Mouse (Mus musculus): ENCODE results near the gene Gpr61.

Gene Gpr61

GRCm38 (mm10) chr3:108154656-108155055 lies at the start of gene Gpr61:
Gpr61 (minus strand) TSS chr3:108154882.
- DNase-seq (ENCODE audit: low spot score in 2 of 2), result peak; percentile 80 to 81

- DNase-seq (ENCODE audit: low spot score in 2 of 2), result no peak
Observed at GRCm38 (mm10) chr3:108204470-108204869, 49.8 kb upstream of the Gpr61 start.

GRCm38 (mm10) chr3:108203621-108204325 lies 49.1 kb upstream of the Gpr61 start:
- peak; percentile 81 to 88 for DNase-seq (ENCODE audit: low spot score in 2 of 2)

GRCm38 (mm10) chr3:108203212-108203611 lies 48.5 kb upstream of the Gpr61 start:
- no peak for DNase-seq (ENCODE audit: low spot score in 2 of 2)

GRCm38 (mm10) chr3:108202506-108202905 lies 47.8 kb upstream of the Gpr61 start:
- peak in 1 of 2 experiments; percentile 6 for DNase-seq (ENCODE audit: low spot score in 2 of 2)

- DNase-seq (ENCODE audit: low spot score in 2 of 2), result peak; percentile 85 to 92
Observed at GRCm38 (mm10) chr3:108200329-108201323, 45.9 kb upstream of the Gpr61 start, which contains the start of gene Cyb561d1. Cyb561d1 (minus strand) TSS chr3:108201212.

GRCm38 (mm10) chr3:108199231-108199630 lies 44.5 kb upstream of the Gpr61 start:
- DNase-seq (ENCODE audit: low spot score in 2 of 2), result peak in 1 of 2 experiments; percentile 5

- DNase-seq (ENCODE audit: low spot score in 2 of 2), result peak; percentile 85 to 87
Observed at GRCm38 (mm10) chr3:108197066-108197497, 42.4 kb upstream of the Gpr61 start.

GRCm38 (mm10) chr3:108195941-108196590 lies 41.4 kb upstream of the Gpr61 start:
- peak; percentile 67 to 72 for DNase-seq (ENCODE audit: low spot score in 2 of 2)

- DNase-seq (ENCODE audit: low spot score in 2 of 2), result no peak
Observed at GRCm38 (mm10) chr3:108195287-108195686, 40.6 kb upstream of the Gpr61 start.

- DNase-seq (ENCODE audit: low spot score in 2 of 2), result peak in 1 of 2 experiments; percentile 40
Observed at GRCm38 (mm10) chr3:108193686-108194085, 39.0 kb upstream of the Gpr61 start.

- no peak for DNase-seq (ENCODE audit: low spot score in 2 of 2)
Observed at GRCm38 (mm10) chr3:108189897-108190296, 35.2 kb upstream of the Gpr61 start.

GRCm38 (mm10) chr3:108188716-108189490 lies 34.2 kb upstream of the Gpr61 start:
- DNase-seq (ENCODE audit: low spot score in 2 of 2), result no peak

- DNase-seq (ENCODE audit: low spot score in 2 of 2), result no peak
Observed at GRCm38 (mm10) chr3:108187111-108187795, 32.6 kb upstream of the Gpr61 start.

- DNase-seq (ENCODE audit: low spot score in 2 of 2), result peak in 1 of 2 experiments; percentile 60
Observed at GRCm38 (mm10) chr3:108186098-108187047, 31.7 kb upstream of the Gpr61 start, which contains the start of gene Amigo1. Amigo1 (plus strand) TSS chr3:108186335.

- DNase-seq (ENCODE audit: low spot score in 2 of 2), result no peak
Observed at GRCm38 (mm10) chr3:108185460-108186097, 30.9 kb upstream of the Gpr61 start.

- DNase-seq (ENCODE audit: low spot score in 2 of 2), result no peak
Observed at GRCm38 (mm10) chr3:108184742-108185141, 30.1 kb upstream of the Gpr61 start.

- DNase-seq (ENCODE audit: low spot score in 2 of 2), result no peak
Observed at GRCm38 (mm10) chr3:108180514-108180913, 25.8 kb upstream of the Gpr61 start.
